Mouse (Mus musculus): ENCODE measurements at regions not wholly inside any gene's neighbourhood (a gene's known extent, or its start where the extent isn't known, plus 50 kb on each side); places are given as distances from the start of the nearest gene placed in this dataset.

GRCm38 (mm10) chrX:11664330-11665061, 336.9 kb downstream of the H2al1j start:
- Histone ChIP-seq H3K36me3 (no peaks in the 10 kb centered on the region), H3K9me3 (no peaks in the 10 kb centered on the region), H3K27me3 (peaks cover 53% of the 10 kb centered on the region), H3K27ac (replicated peaks) (peak overlapping the region; percentile 84), H3K4me1 (peaks cover 15% of the 10 kb centered on the region), H3K4me3 (peak overlapping the region; percentile 40), H3K4me2 (replicated peaks) (peak overlapping the region; percentile 58), H3K9ac (replicated peaks) (peak overlapping the region; percentile 55)
- 15% methylated on average over 37 of the region's 68 CpGs for WGBS
- peak; percentile 85 for ATAC-seq (ENCODE audit: low FRiP score, low read depth)

DNA sequence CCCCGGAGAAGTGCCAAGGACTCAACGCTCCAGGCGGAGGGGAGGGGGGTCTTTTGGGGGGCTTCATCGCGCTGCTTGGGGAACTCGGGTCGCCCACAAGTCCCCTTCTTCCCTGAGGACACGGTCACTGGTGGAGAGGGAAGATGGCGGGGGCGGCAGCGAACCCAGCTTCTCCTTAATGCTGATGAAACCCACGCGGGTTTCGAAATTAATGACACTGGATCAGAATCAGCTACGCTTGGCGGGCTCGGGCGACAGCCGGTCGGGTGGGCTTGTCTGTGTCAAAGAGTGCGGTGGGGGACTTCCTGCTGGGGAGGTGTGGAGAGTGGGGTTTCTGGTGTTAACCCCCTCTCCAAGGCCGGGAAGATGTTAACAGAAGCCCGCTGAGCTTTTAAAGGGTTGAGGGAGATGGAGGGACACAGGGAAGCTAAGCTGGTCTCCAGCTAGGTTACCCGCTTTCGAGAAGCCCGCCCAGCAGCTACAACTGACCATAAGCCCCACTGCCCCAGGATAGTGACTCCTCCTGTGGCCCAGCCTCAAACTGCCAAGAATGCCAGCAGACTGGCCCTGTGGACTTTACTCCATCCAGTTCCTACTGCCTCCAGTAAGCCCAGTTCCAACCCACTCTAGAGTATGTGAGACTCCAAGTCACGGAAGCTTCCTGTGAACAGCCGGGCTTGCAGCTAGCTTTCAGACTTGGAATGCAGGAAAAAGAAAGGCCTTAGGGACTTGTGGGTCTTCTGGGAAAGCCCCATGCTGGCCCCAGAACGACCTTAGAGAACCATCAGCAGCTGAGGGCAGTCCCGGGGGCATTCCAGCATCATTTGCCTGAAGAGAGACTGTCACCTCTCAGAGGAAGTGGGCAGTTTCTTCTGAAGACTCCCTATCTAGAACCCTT, 337.7 kb downstream of the H2al1j start:
- H3K4me1 ChIP-seq: peaks cover 15% of the 10 kb centered on the region
- peak overlapping the region; percentile 55 for H3K9ac ChIP-seq (replicated peaks)
- peak overlapping the region; percentile 84 for H3K27ac ChIP-seq (replicated peaks)
- peak overlapping the region; percentile 40 for H3K4me3 ChIP-seq
- no peaks in the 10 kb centered on the region for H3K9me3 ChIP-seq
- peak overlapping the region; percentile 58 for H3K4me2 ChIP-seq (replicated peaks)
- H3K27me3 ChIP-seq: peaks cover 50% of the 10 kb centered on the region
- no peaks in the 10 kb centered on the region for H3K36me3 ChIP-seq
- WGBS: 23% methylated on average over 30 of the region's 30 CpGs
- ATAC-seq (ENCODE audit: low FRiP score, low read depth): peak; percentile 6

DNA sequence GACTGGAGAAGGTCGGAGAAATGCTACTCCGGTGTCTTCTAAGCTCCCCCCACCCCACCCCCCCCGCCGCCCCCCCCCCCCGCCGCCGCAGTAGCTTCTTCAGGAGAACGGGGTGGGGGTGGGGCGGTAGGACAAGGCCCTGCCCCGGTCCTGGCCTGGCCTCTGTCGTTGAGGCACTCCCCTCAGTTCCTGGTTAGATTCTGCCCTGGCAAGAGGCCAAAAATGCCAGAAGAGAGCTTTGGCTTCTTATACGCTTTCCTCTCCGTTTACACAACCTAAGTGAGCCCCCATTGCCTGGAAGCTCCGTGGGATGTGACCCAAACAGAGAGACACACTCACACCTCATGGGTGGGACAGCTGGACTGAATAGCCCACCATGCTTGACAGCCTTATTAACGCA, 338.9 kb downstream of the H2al1j start:
- WGBS: 43% methylated on average over 6 of the region's 15 CpGs
- Histone ChIP-seq H3K27me3 (peaks cover 38% of the 10 kb centered on the region), H3K27ac (replicated peaks) (no peak overlapping the region), H3K9me3 (no peaks in the 10 kb centered on the region), H3K36me3 (no peaks in the 10 kb centered on the region), H3K9ac (replicated peaks) (no peak overlapping the region), H3K4me1 (peaks cover 15% of the 10 kb centered on the region), H3K4me2 (replicated peaks) (no peak overlapping the region), H3K4me3 (no peak overlapping the region)
- ATAC-seq (ENCODE audit: low FRiP score, low read depth): no peak

- Histone ChIP-seq H3K36me3 (no peaks in the 10 kb centered on the region), H3K4me3 (no peak overlapping the region), H3K4me2 (replicated peaks) (no peak overlapping the region), H3K4me1 (no peaks in the 10 kb centered on the region), H3K27me3 (peaks cover 9% of the 10 kb centered on the region; the same call in 1 of the 2 replicates), H3K27ac (replicated peaks) (no peak overlapping the region), H3K9ac (replicated peaks) (no peak overlapping the region), H3K9me3 (no peaks in the 10 kb centered on the region)
- 76% methylated on average over 8 of the region's 8 CpGs for WGBS
- ATAC-seq (ENCODE audit: low FRiP score, low read depth): no peak
Observed at GRCm38 (mm10) chrX:11671805-11672204, 344.2 kb downstream of the H2al1j start.

- H3K4me1 ChIP-seq: no peaks in the 10 kb centered on the region
- no peak for ATAC-seq (ENCODE audit: low FRiP score, low read depth)
- no peak overlapping the region for H3K9ac ChIP-seq (replicated peaks)
- no peak overlapping the region for H3K4me2 ChIP-seq (replicated peaks)
- no peaks in the 10 kb centered on the region for H3K36me3 ChIP-seq
- no peak overlapping the region for H3K27ac ChIP-seq (replicated peaks)
- no peak overlapping the region for H3K4me3 ChIP-seq
- H3K9me3 ChIP-seq: no peaks in the 10 kb centered on the region
- peaks cover 9% of the 10 kb centered on the region; the same call in 1 of the 2 replicates for H3K27me3 ChIP-seq
- WGBS: 82% methylated on average over 2 of the region's 2 CpGs
Observed at GRCm38 (mm10) chrX:11678086-11678485, 350.5 kb downstream of the H2al1j start.

- H3K27ac ChIP-seq (replicated peaks): no peak overlapping the region
- no peak for ATAC-seq (ENCODE audit: low FRiP score, low read depth)
- H3K9me3 ChIP-seq: no peaks in the 10 kb centered on the region
- H3K4me2 ChIP-seq (replicated peaks): no peak overlapping the region
- H3K4me1 ChIP-seq: no peaks in the 10 kb centered on the region
- H3K27me3 ChIP-seq: peaks cover 2% of the 10 kb centered on the region; the same call in 1 of the 2 replicates
- H3K9ac ChIP-seq (replicated peaks): no peak overlapping the region
- no peaks in the 10 kb centered on the region for H3K36me3 ChIP-seq
- 93% methylated on average over 2 of the region's 2 CpGs for WGBS
- no peak overlapping the region for H3K4me3 ChIP-seq
Observed at GRCm38 (mm10) chrX:11681274-11681673, 353.7 kb downstream of the H2al1j start.

DNA sequence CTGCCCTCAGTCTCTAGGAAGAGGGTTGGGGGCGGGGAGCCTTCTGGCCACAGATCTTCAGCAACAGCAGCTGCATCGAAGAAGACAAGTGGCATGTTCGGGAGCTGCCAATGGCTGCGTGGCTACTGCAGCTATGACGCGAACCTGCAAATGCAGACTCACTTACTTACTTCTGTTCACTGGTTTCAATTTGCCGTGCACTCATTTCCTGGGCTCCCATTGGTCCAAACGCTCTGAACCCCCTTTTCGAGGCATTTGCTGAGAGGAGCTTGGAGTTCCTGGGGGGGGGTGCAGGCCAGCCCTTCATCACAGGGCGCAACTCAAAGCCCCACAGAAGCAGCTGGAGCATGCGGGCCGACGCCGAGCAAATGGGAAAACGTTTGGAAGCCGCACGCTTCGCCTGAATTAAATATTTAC, 362.4 kb downstream of the H2al1j start:
- H3K27ac ChIP-seq (replicated peaks): no peak overlapping the region
- 0 out of 2 replicates have a peak, but pooled peaks cover 2% of the 10 kb centered on the region for H3K27me3 ChIP-seq
- no peaks in the 10 kb centered on the region for H3K4me1 ChIP-seq
- H3K4me3 ChIP-seq: no peak overlapping the region
- 69% methylated on average over 18 of the region's 18 CpGs for WGBS
- H3K36me3 ChIP-seq: no peaks in the 10 kb centered on the region
- ATAC-seq (ENCODE audit: low FRiP score, low read depth): no peak
- no peak overlapping the region for H3K4me2 ChIP-seq (replicated peaks)
- H3K9ac ChIP-seq (replicated peaks): no peak overlapping the region
- no peaks in the 10 kb centered on the region for H3K9me3 ChIP-seq

DNA sequence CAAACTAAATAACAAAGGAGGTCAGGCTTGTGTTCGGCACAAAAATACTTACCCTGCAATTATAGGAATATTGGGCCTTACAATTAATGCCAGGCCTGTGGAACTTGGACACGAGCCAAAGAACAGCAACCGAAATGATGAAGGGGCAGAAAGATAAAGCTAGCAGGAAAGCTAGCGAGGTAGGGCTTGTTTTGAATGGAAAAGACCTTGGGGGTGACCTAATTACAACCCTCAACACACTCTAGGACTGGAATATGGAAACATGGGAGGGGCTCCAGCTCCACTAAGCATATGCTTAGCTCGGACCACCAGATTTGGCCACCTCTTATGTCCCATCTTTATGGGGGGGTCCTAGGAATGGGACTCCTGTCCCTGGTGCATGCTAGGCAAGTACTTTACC, 362.8 kb downstream of the H2al1j start:
- Histone ChIP-seq H3K4me2 (replicated peaks) (no peak overlapping the region), H3K36me3 (no peaks in the 10 kb centered on the region), H3K4me1 (no peaks in the 10 kb centered on the region), H3K4me3 (no peak overlapping the region), H3K9ac (replicated peaks) (no peak overlapping the region), H3K9me3 (no peaks in the 10 kb centered on the region), H3K27me3 (0 out of 2 replicates have a peak, but pooled peaks cover 2% of the 10 kb centered on the region), H3K27ac (replicated peaks) (no peak overlapping the region)
- ATAC-seq (ENCODE audit: low FRiP score, low read depth): no peak
- WGBS: 60% methylated on average over 5 of the region's 5 CpGs

DNA sequence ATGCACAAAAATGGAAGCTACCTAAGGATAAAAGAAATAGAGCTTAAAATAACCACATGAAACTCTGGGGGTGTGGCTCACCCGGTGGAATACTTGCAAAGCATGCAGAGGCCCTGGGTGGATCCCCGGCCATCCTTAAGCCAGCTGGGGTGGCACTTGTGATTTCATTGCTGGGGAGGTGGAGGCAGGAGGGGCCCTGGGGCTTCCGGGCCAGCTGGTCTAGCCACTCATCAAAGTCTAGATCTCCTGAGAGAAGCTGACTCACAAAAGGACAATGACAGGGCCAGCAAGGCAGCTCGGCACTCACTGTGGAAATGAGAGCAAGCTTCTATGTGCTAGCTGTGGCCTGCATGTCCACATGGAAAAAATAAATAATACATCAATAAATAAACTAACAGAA, 363.4 kb downstream of the H2al1j start:
- no peak for ATAC-seq (ENCODE audit: low FRiP score, low read depth)
- Histone ChIP-seq H3K9me3 (no peaks in the 10 kb centered on the region), H3K4me1 (no peaks in the 10 kb centered on the region), H3K27ac (replicated peaks) (no peak overlapping the region), H3K4me3 (no peak overlapping the region), H3K4me2 (replicated peaks) (no peak overlapping the region), H3K9ac (replicated peaks) (no peak overlapping the region), H3K36me3 (no peaks in the 10 kb centered on the region), H3K27me3 (peaks cover 5% of the 10 kb centered on the region; the same call in 1 of the 2 replicates)
- WGBS: 59% methylated on average over 4 of the region's 4 CpGs

- no peaks in the 10 kb centered on the region for H3K4me1 ChIP-seq
- H3K4me3 ChIP-seq: no peak overlapping the region
- H3K9ac ChIP-seq (replicated peaks): no peak overlapping the region
- H3K4me2 ChIP-seq (replicated peaks): no peak overlapping the region
- ATAC-seq (ENCODE audit: low FRiP score, low read depth): no peak
- H3K9me3 ChIP-seq: no peaks in the 10 kb centered on the region
- peaks cover 5% of the 10 kb centered on the region; the same call in 1 of the 2 replicates for H3K27me3 ChIP-seq
- H3K27ac ChIP-seq (replicated peaks): no peak overlapping the region
- WGBS: 90% methylated on average over 4 of the region's 4 CpGs
- H3K36me3 ChIP-seq: no peaks in the 10 kb centered on the region
Observed at GRCm38 (mm10) chrX:11696565-11696964, 368.9 kb downstream of the H2al1j start.

DNA sequence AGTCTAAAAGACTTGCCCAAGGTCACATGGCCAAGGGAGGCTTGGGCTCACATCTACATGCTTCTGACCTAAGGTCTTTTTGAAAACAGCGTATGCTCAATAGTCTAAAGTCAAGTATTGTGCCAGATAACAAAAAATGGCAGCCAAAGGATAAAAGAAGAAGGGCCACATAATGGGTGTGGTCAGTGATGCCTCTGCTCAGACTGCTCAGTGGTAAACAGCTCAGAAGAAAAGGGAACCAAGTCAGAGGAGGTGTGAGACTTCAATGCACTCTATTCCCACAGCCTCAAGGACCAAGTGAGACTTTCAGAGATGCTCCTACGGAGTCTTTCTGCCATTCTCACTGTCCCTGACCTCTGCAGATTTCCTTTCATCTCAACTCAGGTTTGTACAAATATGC, 373.5 kb downstream of the H2al1j start:
- 94% methylated on average over 2 of the region's 2 CpGs for WGBS
- H3K27me3 ChIP-seq: peaks cover 10% of the 10 kb centered on the region; the same call in 1 of the 2 replicates
- no peak overlapping the region for H3K4me2 ChIP-seq (replicated peaks)
- H3K36me3 ChIP-seq: no peaks in the 10 kb centered on the region
- no peak overlapping the region for H3K9ac ChIP-seq (replicated peaks)
- no peak overlapping the region for H3K27ac ChIP-seq (replicated peaks)
- no peak overlapping the region for H3K4me3 ChIP-seq
- no peak for ATAC-seq (ENCODE audit: low FRiP score, low read depth)
- H3K4me1 ChIP-seq: no peaks in the 10 kb centered on the region
- no peaks in the 10 kb centered on the region for H3K9me3 ChIP-seq

Measured in midbrain, embryonic 12.5 days (tissue).